Mouse (Mus musculus) lung, postnatal 10 days (tissue): Measurements from ENCODE around the gene Shkbp1.

Source experiments
- DNase-seq: peaks from one replicate; pipeline ENCODE4 v3.0.0; 2021

Gene Shkbp1

GRCm38 (mm10) chr7:27355745-27356240, at the start of gene Shkbp1:
TSS of gene Shkbp1 (minus strand) at chr7:27356019.
- peak; percentile 94 for DNase-seq

GRCm38 (mm10) chr7:27404203-27404942, 48.6 kb upstream of the Shkbp1 start:
- DNase-seq, result no peak

GRCm38 (mm10) chr7:27402675-27403074, 46.9 kb upstream of the Shkbp1 start:
- peak; percentile 71 for DNase-seq

GRCm38 (mm10) chr7:27400545-27400944, 44.7 kb upstream of the Shkbp1 start:
- DNase-seq, result no peak

- DNase-seq, result peak; percentile 51
Measured at GRCm38 (mm10) chr7:27397048-27397949, 41.5 kb upstream of the Shkbp1 start.

- DNase-seq, result peak; percentile 34
Measured at GRCm38 (mm10) chr7:27396184-27397047, 40.6 kb upstream of the Shkbp1 start.

- no peak for DNase-seq
Measured at GRCm38 (mm10) chr7:27395521-27396183, 39.8 kb upstream of the Shkbp1 start.

GRCm38 (mm10) chr7:27391416-27391815, 35.6 kb upstream of the Shkbp1 start:
- no peak for DNase-seq

GRCm38 (mm10) chr7:27389213-27389612, 33.4 kb upstream of the Shkbp1 start:
- DNase-seq, result no peak

- peak; percentile 78 for DNase-seq
Measured at GRCm38 (mm10) chr7:27384731-27385130, 28.9 kb upstream of the Shkbp1 start.

GRCm38 (mm10) chr7:27384134-27384533, 28.3 kb upstream of the Shkbp1 start:
- no peak for DNase-seq

- DNase-seq, result no peak
Measured at GRCm38 (mm10) chr7:27383233-27383632, 27.4 kb upstream of the Shkbp1 start.

- no peak for DNase-seq
Measured at GRCm38 (mm10) chr7:27381560-27381959, 25.7 kb upstream of the Shkbp1 start.

GRCm38 (mm10) chr7:27381009-27381408, 25.2 kb upstream of the Shkbp1 start:
- DNase-seq, result no peak

- DNase-seq, result no peak
Measured at GRCm38 (mm10) chr7:27379836-27380235, 24.0 kb upstream of the Shkbp1 start.

- DNase-seq, result peak; percentile 64
Measured at GRCm38 (mm10) chr7:27378431-27378830, 22.6 kb upstream of the Shkbp1 start.

- DNase-seq, result no peak
Measured at GRCm38 (mm10) chr7:27375274-27375673, 19.5 kb upstream of the Shkbp1 start.

- DNase-seq, result no peak
Measured at GRCm38 (mm10) chr7:27371715-27372462, 16.1 kb upstream of the Shkbp1 start.

GRCm38 (mm10) chr7:27369111-27369510, 13.3 kb upstream of the Shkbp1 start:
- no peak for DNase-seq

GRCm38 (mm10) chr7:27367976-27368375, 12.2 kb upstream of the Shkbp1 start:
- DNase-seq, result no peak

- no peak for DNase-seq
Measured at GRCm38 (mm10) chr7:27366082-27366844, 10.4 kb upstream of the Shkbp1 start.
